Mouse (Mus musculus): Measurements from ENCODE around the gene Cel.

GRCm38 (mm10) chr2:28536166-28536565 is 27.0 kb downstream of the Cel start:
- TF ChIP-seq POLR2A (IDR thresholded peaks at IDR 0.05; ENCODE audit: control insufficient read depth in 1 of 2, insufficient read depth in 1 of 2, low read depth in 1 of 2, low read length in 2 of 2, poor library complexity in 1 of 2), result no peak
- no peak for TF ChIP-seq MYC (IDR thresholded peaks at IDR 0.05; ENCODE audit: low read depth, low read length)
- no peak for TF ChIP-seq TCF12 (IDR thresholded peaks at IDR 0.05; ENCODE audit: low read depth, low read length)
- no peak for TF ChIP-seq CTCF (IDR thresholded peaks at IDR 0.05 in 2 of 3, conservative IDR thresholded peaks at IDR 0.05 in 1 of 3; ENCODE audit: control insufficient read depth in 1 of 3, insufficient read depth in 1 of 3, low read depth in 2 of 3, low read length in 3 of 3, poor library complexity in 1 of 3, severe bottlenecking in 1 of 3)
- TF ChIP-seq MXI1 (IDR thresholded peaks at IDR 0.05; ENCODE audit: low read depth, low read length), result no peak
